Mouse (Mus musculus): Measurements from ENCODE around the gene Grm4.

DNA sequence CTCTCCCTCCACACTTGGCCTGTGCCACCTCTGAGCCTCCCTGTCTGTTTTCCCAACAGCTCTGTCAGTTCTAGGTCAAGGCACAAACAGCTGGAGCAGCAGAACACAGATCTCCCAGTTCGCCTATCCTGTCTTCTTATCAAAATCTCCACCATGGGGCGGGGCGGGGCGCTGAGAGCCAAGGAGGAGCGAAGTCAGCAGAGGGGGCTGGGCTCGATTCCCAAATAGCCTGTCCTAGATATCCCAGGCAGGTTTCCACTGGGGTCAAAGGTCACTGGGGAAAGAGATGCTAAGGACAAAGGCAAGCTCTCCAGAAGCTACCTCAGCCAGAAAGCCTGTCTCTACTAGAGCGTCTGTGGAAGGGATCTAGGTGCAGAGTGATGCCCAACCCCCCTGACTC, 79.4 kb downstream of the Grm4 start:
- no peak for TF ChIP-seq CTCF (IDR thresholded peaks at IDR 0.05; ENCODE audit: control insufficient read depth, insufficient read depth, low read length)
- no peak for TF ChIP-seq POLR2A (IDR thresholded peaks at IDR 0.05; ENCODE audit: borderline replicate concordance, control insufficient read depth, low read depth, low read length)
